Mouse (Mus musculus): ENCODE measurements around the gene Tmem117. TPM values are rescaled to one million over a fixed set of nuclear protein-coding genes. Genes with fewer than 3 reads are reported as not detected.

The Tmem117 gene
- 4.3 and 4.7 TPM in 2 replicates for polyA plus RNA-seq (2012; rRNA removed)

GRCm38 (mm10) chr15:94628830-94629601 lies at the start of gene Tmem117:
Gene Tmem117 (plus strand): TSS chr15:94629232.

GRCm38 (mm10) chr15:94589219-94590075 lies 39.6 kb upstream of the Tmem117 start, which contains the start of gene Twf1:
Gene Twf1 (minus strand): TSS chr15:94589889.

Other genes starting within 250 kb of the Tmem117 start
- gene Adamts20, start 163.8 kb upstream of the Tmem117 start, polyA plus RNA-seq (2012; rRNA removed): 7.5 and 7.6 TPM in 2 replicates
- gene Pus7l, start 85.7 kb upstream of the Tmem117 start, polyA plus RNA-seq (2012; rRNA removed): 4.8 and 5.4 TPM in 2 replicates
- gene Irak4, start 85.6 kb upstream of the Tmem117 start, polyA plus RNA-seq (2012; rRNA removed): 0.79 and 1.0 TPM in 2 replicates
- 50.1 and 51.7 TPM in 2 replicates for gene Twf1, start 39.3 kb upstream of the Tmem117 start, polyA plus RNA-seq (2012; rRNA removed)

Data from central nervous system, embryonic 18 days (tissue).